Mouse (Mus musculus): ENCODE measurements around the gene Epc2. TPM values are rescaled to one million over a fixed set of nuclear protein-coding genes. Genes with fewer than 3 reads are reported as not detected.

Epc2 gene
- total RNA-seq, 2 experiments from 2014 or later = 22.3 to 39.9 TPM

DNA sequence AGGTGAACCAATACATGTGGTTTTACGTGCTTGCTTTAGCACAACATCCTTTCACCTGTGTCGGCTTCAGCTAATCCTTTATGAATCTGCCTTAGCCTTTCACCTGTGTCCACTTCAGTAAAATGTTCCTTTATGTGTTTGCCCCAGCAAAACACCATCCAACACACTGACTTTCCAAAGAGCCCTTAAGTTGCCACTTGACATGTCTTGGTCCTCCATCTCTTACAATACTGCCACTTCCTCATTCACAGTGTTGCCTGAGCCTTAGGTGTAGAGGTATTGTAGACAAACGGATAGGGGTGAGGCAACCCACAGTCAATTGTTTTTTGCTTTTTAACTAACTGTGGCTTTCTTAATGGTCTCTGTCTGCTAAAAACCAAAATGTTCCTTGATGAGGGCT is 107.1 kb downstream of the Epc2 start:
- ATAC-seq (replicated peaks; ENCODE audit: low FRiP score, low TSS enrichment, poor library complexity, severe bottlenecking) = no peak

GRCm38 (mm10) chr2:49562688-49563350 is 111.5 kb downstream of the Epc2 start:
- no peak for ATAC-seq (replicated peaks; ENCODE audit: low FRiP score, low TSS enrichment, poor library complexity, severe bottlenecking)

DNA sequence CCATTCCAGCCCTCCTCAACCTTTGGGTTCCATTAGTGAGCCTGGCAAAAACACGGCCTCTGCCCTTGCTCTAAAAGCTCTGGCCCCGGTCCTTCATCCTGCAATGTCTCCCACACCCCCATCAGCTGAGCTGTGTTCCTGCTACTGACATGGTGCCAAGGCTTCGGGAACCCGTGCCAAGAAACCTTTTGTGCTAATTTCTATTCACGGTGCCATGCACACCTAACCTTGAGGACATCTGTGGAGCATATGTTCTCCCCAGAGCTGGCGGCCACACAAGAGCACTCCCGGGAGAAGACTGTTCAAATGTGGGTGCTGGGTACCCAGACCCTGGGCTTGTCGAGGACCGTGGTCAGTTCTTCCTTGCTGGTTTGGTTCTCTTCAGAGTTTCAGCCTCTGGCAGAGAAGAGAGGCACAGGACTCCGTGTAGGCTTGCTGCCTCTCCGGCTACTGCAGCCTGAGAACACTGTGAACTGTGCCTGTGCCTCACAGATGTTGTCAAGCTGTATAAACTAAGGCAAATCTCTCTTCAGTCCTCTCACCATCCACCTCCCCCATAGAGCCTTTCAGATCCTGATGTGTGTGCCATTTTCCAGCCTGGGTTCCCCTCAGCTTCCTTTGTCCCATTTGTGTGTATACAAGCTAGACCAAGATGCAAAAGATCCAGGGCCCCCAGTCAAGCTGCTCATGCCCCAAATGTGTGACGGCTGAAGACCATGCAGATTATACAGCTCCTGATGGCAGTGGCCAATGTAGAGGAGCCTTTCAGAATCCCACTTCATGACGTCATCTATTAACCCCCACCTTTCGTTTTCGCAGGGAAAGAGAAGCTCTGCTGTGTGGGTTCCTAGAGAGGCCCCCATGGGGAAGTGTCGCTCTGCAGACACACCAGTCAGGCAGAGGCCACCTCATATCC is 118.8 kb downstream of the Epc2 start:
- ATAC-seq (replicated peaks; ENCODE audit: low FRiP score, low TSS enrichment, poor library complexity, severe bottlenecking) = no peak

DNA sequence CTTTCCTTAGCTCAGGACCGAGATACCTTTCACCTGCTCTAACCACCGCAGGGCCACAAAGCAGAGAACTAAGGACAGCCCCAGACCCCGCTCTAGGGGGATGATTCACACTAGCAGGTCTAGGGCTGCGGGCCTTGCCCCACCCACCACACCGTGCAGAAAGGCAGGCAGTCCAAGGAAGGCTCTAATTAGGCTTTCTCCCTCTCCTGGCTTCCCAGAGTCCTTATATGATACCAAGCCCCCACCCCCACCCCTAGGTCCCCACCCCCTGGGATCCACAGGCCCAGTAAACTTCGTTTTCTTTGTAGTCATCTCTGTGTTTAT is 119.5 kb downstream of the Epc2 start:
- ATAC-seq (replicated peaks; ENCODE audit: low FRiP score, low TSS enrichment, poor library complexity, severe bottlenecking) = no peak

DNA sequence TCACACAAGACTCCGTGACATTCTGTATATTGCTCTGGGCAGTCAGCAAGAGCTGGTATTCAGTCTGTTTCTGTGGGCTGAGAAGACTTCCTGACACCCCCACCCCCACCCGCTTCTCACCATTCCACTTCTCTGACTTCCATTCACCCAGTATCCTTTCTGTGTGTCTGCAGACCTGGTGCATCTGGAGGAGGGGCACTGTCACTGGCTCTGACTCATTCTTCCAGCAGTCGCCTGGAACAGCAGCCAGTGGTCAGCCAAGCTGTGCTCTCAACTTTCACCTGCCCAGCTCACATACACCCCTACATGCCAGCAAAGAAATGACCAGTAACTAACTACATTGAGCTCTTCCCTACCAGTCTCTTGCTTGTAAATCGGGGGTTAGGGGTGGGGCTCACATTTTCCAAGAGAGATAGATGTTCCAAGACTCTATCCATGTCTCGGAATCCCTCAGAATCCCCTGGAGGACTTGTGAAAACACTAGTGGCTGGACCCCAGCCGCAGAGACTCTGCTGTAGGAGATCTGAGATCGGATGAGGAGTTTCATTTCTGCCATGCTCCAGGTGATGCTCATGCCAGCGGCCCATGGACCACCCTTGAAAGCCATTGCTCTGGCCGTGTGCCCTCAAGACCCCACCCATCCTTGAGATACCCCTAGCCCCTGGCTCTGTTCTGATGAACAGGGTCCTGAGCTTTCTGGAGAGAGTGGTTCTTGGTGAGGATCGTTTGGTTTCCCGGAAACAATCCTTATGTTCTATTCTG is 120.1 kb downstream of the Epc2 start:
- no peak for ATAC-seq (replicated peaks; ENCODE audit: low FRiP score, low TSS enrichment, poor library complexity, severe bottlenecking)

GRCm38 (mm10) chr2:49572111-49572642 is 120.9 kb downstream of the Epc2 start:
- ATAC-seq (replicated peaks; ENCODE audit: low FRiP score, low TSS enrichment, poor library complexity, severe bottlenecking) = no peak

- ATAC-seq (replicated peaks; ENCODE audit: low FRiP score, low TSS enrichment, poor library complexity, severe bottlenecking) = no peak
Observed at GRCm38 (mm10) chr2:49572684-49573083, 121.4 kb downstream of the Epc2 start.

- ATAC-seq (replicated peaks; ENCODE audit: low FRiP score, low TSS enrichment, poor library complexity, severe bottlenecking) = no peak
Observed at GRCm38 (mm10) chr2:49573282-49573681, 122.0 kb downstream of the Epc2 start.

- ATAC-seq (replicated peaks; ENCODE audit: low FRiP score, low TSS enrichment, poor library complexity, severe bottlenecking) = no peak
Observed at GRCm38 (mm10) chr2:49580585-49580984, 129.3 kb downstream of the Epc2 start.

- no peak for ATAC-seq (replicated peaks; ENCODE audit: low FRiP score, low TSS enrichment, poor library complexity, severe bottlenecking)
Observed at GRCm38 (mm10) chr2:49582546-49582945, 131.3 kb downstream of the Epc2 start.

GRCm38 (mm10) chr2:49583311-49583710 is 132.0 kb downstream of the Epc2 start:
- no peak for ATAC-seq (replicated peaks; ENCODE audit: low FRiP score, low TSS enrichment, poor library complexity, severe bottlenecking)

- no peak for ATAC-seq (replicated peaks; ENCODE audit: low FRiP score, low TSS enrichment, poor library complexity, severe bottlenecking)
Observed at GRCm38 (mm10) chr2:49590450-49590849, 139.2 kb downstream of the Epc2 start.

GRCm38 (mm10) chr2:49592926-49593325 is 141.6 kb downstream of the Epc2 start:
- ATAC-seq (replicated peaks; ENCODE audit: low FRiP score, low TSS enrichment, poor library complexity, severe bottlenecking) = no peak

DNA sequence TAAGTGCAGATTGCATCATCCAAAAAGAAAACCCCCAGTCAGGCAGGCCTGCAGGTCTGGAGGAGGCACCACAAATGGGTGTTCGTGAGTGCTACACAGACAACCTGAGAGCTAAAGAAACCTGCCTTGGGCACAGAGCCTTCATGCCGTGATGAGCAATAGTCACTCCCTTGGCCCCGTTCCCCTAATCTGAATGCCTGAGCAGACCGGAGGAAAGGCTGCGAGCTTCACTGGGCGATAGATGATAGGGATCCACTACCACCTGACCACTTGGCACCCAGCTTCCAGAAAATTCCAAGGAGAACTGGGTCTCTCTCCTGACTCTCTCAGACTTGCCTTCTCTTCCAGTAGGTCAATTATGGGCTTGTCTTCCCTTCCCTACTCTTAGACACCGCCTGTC is 143.6 kb downstream of the Epc2 start:
- no peak for ATAC-seq (replicated peaks; ENCODE audit: low FRiP score, low TSS enrichment, poor library complexity, severe bottlenecking)

DNA sequence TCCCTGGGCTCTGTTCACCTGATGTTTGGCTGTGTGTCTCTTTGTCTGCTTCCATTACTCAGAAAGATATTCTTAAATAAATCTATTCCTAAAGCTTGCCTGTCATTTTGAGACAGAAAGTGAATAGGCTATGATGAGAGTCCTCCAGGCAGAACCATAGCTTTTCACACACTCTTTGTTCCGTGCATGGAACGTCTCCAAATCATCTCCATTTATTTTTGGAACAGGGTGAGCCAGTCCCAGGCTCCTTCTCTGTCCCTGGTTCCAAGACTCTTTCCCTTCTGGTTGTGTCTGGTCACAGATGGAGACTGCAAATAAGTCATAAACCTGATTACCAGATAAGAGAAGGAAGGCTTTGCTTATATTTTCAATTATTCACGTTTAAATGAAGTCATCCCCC is 145.0 kb downstream of the Epc2 start:
- ATAC-seq (replicated peaks; ENCODE audit: low FRiP score, low TSS enrichment, poor library complexity, severe bottlenecking) = no peak

- ATAC-seq (replicated peaks; ENCODE audit: low FRiP score, low TSS enrichment, poor library complexity, severe bottlenecking) = no peak
Observed at GRCm38 (mm10) chr2:49600021-49600681, 148.9 kb downstream of the Epc2 start.
